Comparison of ENCODE assay signal across 26 mouse cellular contexts in the genomic region with DNA sequence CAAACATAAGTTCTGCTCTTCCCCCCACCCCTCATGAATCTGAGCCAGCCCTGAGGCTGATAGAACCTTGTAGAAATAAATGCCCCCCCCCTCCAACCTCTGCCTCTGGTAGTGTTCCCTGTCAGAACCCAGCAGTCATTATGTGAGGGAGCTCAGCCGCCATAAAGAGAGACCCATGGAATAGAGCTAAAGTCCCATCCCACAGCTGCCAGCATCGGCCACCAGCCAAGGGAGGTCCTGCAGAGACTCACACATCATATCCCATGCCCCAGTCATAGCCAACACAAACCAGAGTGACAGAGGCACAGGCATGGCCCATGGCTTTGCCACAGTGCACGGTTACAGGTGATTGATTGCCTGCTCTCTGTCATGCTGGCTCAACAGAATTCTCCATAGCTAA.
"Had no signal": no experiment of that assay in that cellular context is flagged by ENCODE, and none has a peak within 500 bp of the region (broad histone marks: within the 10 kb centered on the region; RNA-seq: fewer than 3 reads in every experiment).

No protein-coding gene starts in this region.

- H3K27me3 ChIP-seq: hindbrain, embryonic 12.5 days; intestine, embryonic 15.5 days; limb, embryonic 12.5 days; liver, embryonic 13.5 days; liver, embryonic 15.5 days had no signal

- H3K36me3 ChIP-seq: hindbrain, embryonic 10.5 days; hindbrain, embryonic 12.5 days; intestine, embryonic 15.5 days; limb, embryonic 10.5 days; limb, embryonic 12.5 days; liver, embryonic 13.5 days; liver, embryonic 15.5 days had no signal

- H3K4me1 ChIP-seq: limb, embryonic 12.5 days; liver, embryonic 13.5 days; liver, embryonic 15.5 days had no signal

- DNase-seq: gastrocnemius, adult 2 months; gastrocnemius, postnatal 10 days; gastrocnemius, postnatal 25 days; heart, postnatal 10 days; heart, postnatal 4 days; kidney, adult 18-20 months; kidney, adult 8-10 months; kidney, postnatal 10 days; kidney, postnatal 25 days; kidney, postnatal 4 days; liver; liver, embryonic 13.5 days had no signal

- H3K9ac ChIP-seq: hindbrain, embryonic 12.5 days; hindbrain, embryonic 14.5 days; intestine, embryonic 15.5 days; limb, embryonic 12.5 days; liver, embryonic 13.5 days; liver, embryonic 15.5 days had no signal

- H3K9me3 ChIP-seq: hindbrain, embryonic 12.5 days; intestine, embryonic 15.5 days; limb, embryonic 10.5 days; limb, embryonic 12.5 days; liver, embryonic 13.5 days; liver, embryonic 15.5 days had no signal

- H3K27ac ChIP-seq: gastrocnemius, adult 2 months; hindbrain, embryonic 10.5 days; hindbrain, embryonic 12.5 days; hindbrain, embryonic 14.5 days; intestine, embryonic 15.5 days; left cerebral cortex, adult 2 months; limb, embryonic 10.5 days; limb, embryonic 12.5 days; liver, embryonic 13.5 days; liver, embryonic 15.5 days had no signal

- H3K4me3 ChIP-seq: gastrocnemius, adult 2 months; hindbrain, embryonic 10.5 days; hindbrain, embryonic 12.5 days; intestine, embryonic 15.5 days; layer of hippocampus, adult 2 months; left cerebral cortex, adult 2 months; limb, embryonic 10.5 days; limb, embryonic 12.5 days; liver, embryonic 13.5 days; liver, embryonic 15.5 days had no signal

- ATAC-seq: hindbrain, embryonic 16.5 days; inflammation-experienced regulatory T-cells, adult 6 months; intestine, embryonic 15.5 days; intestine, postnatal 0 days had no signal

- H3K4me2 ChIP-seq: heart, embryonic 11.5 days; hindbrain, embryonic 12.5 days; hindbrain, embryonic 14.5 days; intestine, embryonic 15.5 days; limb, embryonic 12.5 days; liver, embryonic 11.5 days; liver, embryonic 13.5 days; liver, embryonic 15.5 days had no signal
